Mouse (Mus musculus) heart, adult 8-10 months (tissue): ENCODE measurements around the gene Itpkb. TPM values are rescaled to one million over a fixed set of nuclear protein-coding genes. Genes with fewer than 3 reads are reported as not detected.

Source experiments
- DNase-seq: peaks from one replicate; pipeline ENCODE4 v3.0.0; 2022; ENCODE audit warnings: low spot score
- total RNA-seq, 4 experiments: library from RNA; stranded (reverse); gene quantifications; 2 replicates each; pipeline ENCODE4 v1.2.4; 2022

Itpkb gene
- total RNA-seq, 4 experiments from 2014 or later: 40.9 to 59.4 (median 57.3) TPM

DNA sequence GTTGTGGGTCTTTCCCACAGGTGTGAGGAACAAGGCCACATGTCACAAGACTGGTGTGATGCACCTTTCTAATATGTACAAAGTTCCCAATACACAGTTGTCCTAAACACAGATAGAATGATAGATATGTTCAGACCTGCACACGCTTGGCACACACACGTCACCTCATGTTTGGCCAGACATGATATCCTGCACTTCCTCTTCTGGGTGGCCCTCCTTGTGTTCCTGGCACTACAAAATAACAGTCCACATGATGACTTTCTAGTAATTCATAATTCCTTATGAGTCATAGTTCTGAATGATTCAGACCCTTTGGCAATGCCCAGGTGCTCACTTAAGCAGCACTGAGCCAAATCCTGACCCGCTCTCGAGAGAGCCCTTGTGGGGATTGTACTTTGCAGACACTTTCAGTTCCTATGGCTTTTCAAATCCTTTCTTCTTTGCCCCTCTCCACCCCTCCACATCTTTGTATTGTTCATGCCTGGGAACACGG lies 132.7 kb downstream of the Itpkb start:
- no peak for DNase-seq

DNA sequence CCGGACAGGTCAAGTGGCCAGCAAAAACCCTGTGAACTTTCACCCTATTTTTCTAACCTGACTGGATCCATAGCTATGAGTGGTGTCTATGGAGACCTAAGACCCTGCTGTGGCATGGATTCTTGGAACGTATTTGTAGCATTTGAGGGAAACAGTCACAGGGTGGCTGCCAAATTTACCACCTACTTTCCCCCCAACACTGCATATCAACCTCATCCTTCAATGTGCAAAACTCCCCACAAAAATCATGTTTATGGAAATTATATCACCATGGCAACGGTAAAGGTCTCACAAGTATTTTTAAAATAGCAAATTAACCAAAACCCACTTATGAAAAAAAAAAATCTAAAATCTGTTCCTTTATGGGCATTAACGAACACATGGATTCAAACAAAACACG lies 134.1 kb downstream of the Itpkb start:
- DNase-seq: no peak

DNA sequence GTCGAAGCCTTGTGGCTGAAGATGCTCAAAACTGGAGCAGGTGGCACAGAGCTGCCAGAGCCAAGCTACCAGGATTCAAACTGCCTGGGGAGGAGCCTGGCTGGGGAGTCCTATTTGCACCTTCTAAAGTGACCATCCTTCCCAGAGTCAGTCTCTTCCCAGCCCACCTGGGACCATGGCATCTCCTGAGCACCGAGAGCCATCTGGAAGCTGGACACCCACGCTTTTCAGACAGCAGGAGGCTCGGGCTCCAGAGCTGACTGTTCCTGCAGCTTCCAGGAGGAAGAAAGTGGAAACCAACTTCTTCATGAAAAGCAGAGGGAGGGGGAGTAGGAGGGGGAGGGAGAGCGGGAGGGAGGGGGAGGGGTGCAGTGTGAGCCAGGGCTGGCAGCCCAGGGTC lies 135.3 kb downstream of the Itpkb start:
- no peak for DNase-seq

DNA sequence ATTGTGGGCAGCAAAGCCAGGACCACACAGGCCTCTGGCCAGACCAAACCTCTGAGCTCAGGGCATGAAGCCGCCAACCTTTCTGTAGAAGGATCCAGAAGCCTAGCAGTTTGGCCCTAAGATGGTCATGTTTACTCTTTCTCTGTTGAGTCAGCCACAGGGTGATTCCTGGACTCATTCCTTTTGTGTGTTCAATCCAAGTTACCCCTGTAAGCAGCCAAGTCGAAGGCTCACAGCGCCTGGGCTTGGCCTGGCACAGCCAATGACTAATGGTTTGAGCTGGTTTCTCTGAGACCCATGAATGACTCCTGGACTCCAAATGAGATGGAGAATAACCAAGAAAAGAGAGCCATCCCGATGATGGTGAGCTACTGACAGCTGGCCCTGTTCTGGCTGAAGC lies 137.7 kb downstream of the Itpkb start:
- DNase-seq: no peak

DNA sequence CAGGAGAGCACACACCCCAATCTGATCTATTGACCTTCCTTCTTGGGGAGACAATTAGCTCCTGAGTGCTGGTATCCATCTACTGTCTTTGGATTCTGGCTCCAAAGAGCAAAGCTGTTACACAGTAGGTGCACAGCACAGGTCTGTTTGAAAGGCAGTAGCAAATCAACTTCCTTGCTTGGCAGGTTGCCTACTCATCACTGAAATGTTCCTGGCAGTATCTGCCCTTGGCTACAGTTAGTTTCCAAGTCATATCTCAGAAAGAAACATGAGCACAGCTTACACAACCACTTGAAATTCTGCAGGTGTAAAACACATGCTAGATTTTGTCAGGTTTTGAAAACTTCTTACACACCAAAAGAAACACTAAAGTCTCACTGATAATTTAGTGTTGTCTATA lies 143.3 kb downstream of the Itpkb start:
- peak; percentile 59 for DNase-seq

Other genes with a start within 250 kb of the Itpkb start
- 1,000 to 10,000 TPM in 1 of 4 experiments, 100 to 1,000 TPM in 3; 923 to 1,131 (median 957) TPM for gene Coq8a, start 130.9 kb upstream of the Itpkb start, total RNA-seq
- 10 to 100 TPM; 14.7 to 16.0 (median 15.3) TPM for gene Psen2, start 67.0 kb upstream of the Itpkb start, total RNA-seq
- 1 to 10 TPM; 2.4 to 3.2 (median 2.7) TPM for gene Stum, start 153.0 kb downstream of the Itpkb start, total RNA-seq
- gene Parp1, start 238.4 kb downstream of the Itpkb start, total RNA-seq: 10 to 100 TPM; 53.7 to 65.2 (median 57.6) TPM